Mouse (Mus musculus): Measurements from ENCODE around the gene Slc7a8.

DNA sequence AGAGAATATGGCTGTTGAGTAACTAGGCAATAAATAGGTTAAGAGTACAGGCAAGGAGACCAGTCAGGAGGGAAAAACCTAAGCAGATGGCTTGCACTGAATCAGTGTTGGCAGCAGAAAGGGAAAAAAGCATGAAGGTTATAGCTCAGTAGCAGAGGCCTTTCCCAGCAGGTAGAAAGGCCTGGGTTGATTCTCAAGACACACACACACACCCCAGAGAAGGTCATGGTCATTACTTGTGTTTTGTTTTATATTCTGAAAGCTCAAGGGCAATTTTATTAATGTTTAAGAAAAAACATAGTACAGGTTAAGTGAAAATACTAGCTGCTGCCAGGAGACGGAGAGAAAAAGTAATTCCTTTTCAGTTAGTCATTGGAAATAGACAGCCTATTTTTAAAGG, 42.0 kb upstream of the Slc7a8 start:
- TF ChIP-seq CHD2 (IDR thresholded peaks at IDR 0.05; ENCODE audit: low read depth, low read length) (no peak), ZNF384 (IDR thresholded peaks at IDR 0.05; ENCODE audit: low read depth, low read length) (no peak), MAFK (IDR thresholded peaks at IDR 0.05; ENCODE audit: insufficient read depth, low read depth, low read length) (no peak)

Measured in ES-E14 (cell line).